Mouse (Mus musculus): ENCODE measurements around the gene Bcl11b. TPM values are rescaled to one million over a fixed set of nuclear protein-coding genes. Genes with fewer than 3 reads are reported as not detected.

Gene Bcl11b
- polyA plus RNA-seq, 1 experiment from 2014 or later: 3.5 TPM

- Histone ChIP-seq H3K4me3 (ENCODE audit: low read length) (no peak overlapping the region), H3K9me3 (ENCODE audit: control insufficient read depth, low read length) (no peaks in the 10 kb centered on the region), H3K4me2 (replicated peaks; ENCODE audit: low read depth, low read length) (no peak overlapping the region), H3K9ac (ENCODE audit: low read depth, low read length) (no peak overlapping the region), H3K36me3 (ENCODE audit: control insufficient read depth, insufficient read depth, low read length) (no peaks in the 10 kb centered on the region), H3K27ac (ENCODE audit: low read depth, low read length) (no peak overlapping the region), H3K27me3 (ENCODE audit: control insufficient read depth, insufficient read depth, low read length) (no peaks in the 10 kb centered on the region), H3K4me1 (ENCODE audit: control insufficient read depth, insufficient read depth, low read length) (0 out of 2 replicates have a peak, but pooled peaks cover 7% of the 10 kb centered on the region)
- 69% methylated on average over 5 of the region's 5 CpGs for WGBS
- no peak for ATAC-seq (ENCODE audit: low FRiP score, low TSS enrichment)
These were observed 114.8 kb downstream of the Bcl11b start for GRCm38 (mm10) chr12:107888646-107889045.

GRCm38 (mm10) chr12:107888049-107888448 lies 115.4 kb downstream of the Bcl11b start:
- Histone ChIP-seq H3K4me3 (ENCODE audit: low read length) (no peak overlapping the region), H3K4me2 (replicated peaks; ENCODE audit: low read depth, low read length) (no peak overlapping the region), H3K9me3 (ENCODE audit: control insufficient read depth, low read length) (no peaks in the 10 kb centered on the region), H3K9ac (ENCODE audit: low read depth, low read length) (no peak overlapping the region), H3K27ac (ENCODE audit: low read depth, low read length) (no peak overlapping the region), H3K27me3 (ENCODE audit: control insufficient read depth, insufficient read depth, low read length) (no peaks in the 10 kb centered on the region), H3K36me3 (ENCODE audit: control insufficient read depth, insufficient read depth, low read length) (no peaks in the 10 kb centered on the region), H3K4me1 (ENCODE audit: control insufficient read depth, insufficient read depth, low read length) (0 out of 2 replicates have a peak, but pooled peaks cover 7% of the 10 kb centered on the region)
- no peak for ATAC-seq (ENCODE audit: low FRiP score, low TSS enrichment)
- WGBS: 69% methylated on average over 5 of the region's 5 CpGs

- Histone ChIP-seq H3K9ac (ENCODE audit: low read depth, low read length) (no peak overlapping the region), H3K4me2 (replicated peaks; ENCODE audit: low read depth, low read length) (no peak overlapping the region), H3K36me3 (ENCODE audit: control insufficient read depth, insufficient read depth, low read length) (no peaks in the 10 kb centered on the region), H3K4me1 (ENCODE audit: control insufficient read depth, insufficient read depth, low read length) (0 out of 2 replicates have a peak, but pooled peaks cover 7% of the 10 kb centered on the region), H3K27ac (ENCODE audit: low read depth, low read length) (no peak overlapping the region), H3K27me3 (ENCODE audit: control insufficient read depth, insufficient read depth, low read length) (no peaks in the 10 kb centered on the region), H3K9me3 (ENCODE audit: control insufficient read depth, low read length) (no peaks in the 10 kb centered on the region), H3K4me3 (ENCODE audit: low read length) (no peak overlapping the region)
- no peak for ATAC-seq (ENCODE audit: low FRiP score, low TSS enrichment)
- 45% methylated on average over 6 of the region's 6 CpGs for WGBS
These were observed 115.8 kb downstream of the Bcl11b start for GRCm38 (mm10) chr12:107887621-107888020.

GRCm38 (mm10) chr12:107884330-107885065 lies 118.9 kb downstream of the Bcl11b start:
- H3K4me3 ChIP-seq (ENCODE audit: low read length): no peak overlapping the region
- H3K36me3 ChIP-seq (ENCODE audit: control insufficient read depth, insufficient read depth, low read length): no peaks in the 10 kb centered on the region
- no peaks in the 10 kb centered on the region for H3K9me3 ChIP-seq (ENCODE audit: control insufficient read depth, low read length)
- no peak overlapping the region for H3K9ac ChIP-seq (ENCODE audit: low read depth, low read length)
- no peak overlapping the region for H3K4me2 ChIP-seq (replicated peaks; ENCODE audit: low read depth, low read length)
- no peaks in the 10 kb centered on the region for H3K4me1 ChIP-seq (ENCODE audit: control insufficient read depth, insufficient read depth, low read length)
- no peaks in the 10 kb centered on the region for H3K27me3 ChIP-seq (ENCODE audit: control insufficient read depth, insufficient read depth, low read length)
- 58% methylated on average over 6 of the region's 6 CpGs for WGBS
- no peak for ATAC-seq (ENCODE audit: low FRiP score, low TSS enrichment)
- H3K27ac ChIP-seq (ENCODE audit: low read depth, low read length): no peak overlapping the region

GRCm38 (mm10) chr12:107881726-107882125 lies 121.7 kb downstream of the Bcl11b start:
- no peak for ATAC-seq (ENCODE audit: low FRiP score, low TSS enrichment)
- WGBS: 87% methylated on average over 9 of the region's 9 CpGs
- Histone ChIP-seq H3K4me1 (ENCODE audit: control insufficient read depth, insufficient read depth, low read length) (no peaks in the 10 kb centered on the region), H3K36me3 (ENCODE audit: control insufficient read depth, insufficient read depth, low read length) (no peaks in the 10 kb centered on the region), H3K9ac (ENCODE audit: low read depth, low read length) (no peak overlapping the region), H3K9me3 (ENCODE audit: control insufficient read depth, low read length) (peaks cover 2% of the 10 kb centered on the region; the same call in 1 of the 2 replicates), H3K27ac (ENCODE audit: low read depth, low read length) (no peak overlapping the region), H3K4me3 (ENCODE audit: low read length) (no peak overlapping the region), H3K27me3 (ENCODE audit: control insufficient read depth, insufficient read depth, low read length) (no peaks in the 10 kb centered on the region), H3K4me2 (replicated peaks; ENCODE audit: low read depth, low read length) (no peak overlapping the region)

GRCm38 (mm10) chr12:107880748-107881147 lies 122.7 kb downstream of the Bcl11b start:
- Histone ChIP-seq H3K36me3 (ENCODE audit: control insufficient read depth, insufficient read depth, low read length) (no peaks in the 10 kb centered on the region), H3K9me3 (ENCODE audit: control insufficient read depth, low read length) (peaks cover 4% of the 10 kb centered on the region; the same call in 1 of the 2 replicates), H3K4me3 (ENCODE audit: low read length) (no peak overlapping the region), H3K9ac (ENCODE audit: low read depth, low read length) (no peak overlapping the region), H3K27me3 (ENCODE audit: control insufficient read depth, insufficient read depth, low read length) (no peaks in the 10 kb centered on the region), H3K4me1 (ENCODE audit: control insufficient read depth, insufficient read depth, low read length) (no peaks in the 10 kb centered on the region), H3K27ac (ENCODE audit: low read depth, low read length) (no peak overlapping the region), H3K4me2 (replicated peaks; ENCODE audit: low read depth, low read length) (no peak overlapping the region)
- no peak for ATAC-seq (ENCODE audit: low FRiP score, low TSS enrichment)
- WGBS: 69% methylated on average over 13 of the region's 13 CpGs

- Histone ChIP-seq H3K27me3 (ENCODE audit: control insufficient read depth, insufficient read depth, low read length) (no peaks in the 10 kb centered on the region), H3K4me3 (ENCODE audit: low read length) (no peak overlapping the region), H3K4me1 (ENCODE audit: control insufficient read depth, insufficient read depth, low read length) (no peaks in the 10 kb centered on the region), H3K4me2 (replicated peaks; ENCODE audit: low read depth, low read length) (no peak overlapping the region), H3K9ac (ENCODE audit: low read depth, low read length) (no peak overlapping the region), H3K9me3 (ENCODE audit: control insufficient read depth, low read length) (peaks cover 4% of the 10 kb centered on the region; the same call in 1 of the 2 replicates), H3K36me3 (ENCODE audit: control insufficient read depth, insufficient read depth, low read length) (no peaks in the 10 kb centered on the region), H3K27ac (ENCODE audit: low read depth, low read length) (no peak overlapping the region)
- ATAC-seq (ENCODE audit: low FRiP score, low TSS enrichment): no peak
- WGBS: 91% methylated on average over 16 of the region's 16 CpGs
These were observed 124.2 kb downstream of the Bcl11b start for GRCm38 (mm10) chr12:107879114-107879777.

- H3K4me2 ChIP-seq (replicated peaks; ENCODE audit: low read depth, low read length): no peak overlapping the region
These were observed 127.2 kb downstream of the Bcl11b start for GRCm38 (mm10) chr12:107876237-107876636.

More at GRCm38 (mm10) chr12:107876237-107876636, 127.2 kb downstream of the Bcl11b start:
- Histone ChIP-seq H3K27ac (ENCODE audit: low read depth, low read length) (no peak overlapping the region), H3K27me3 (ENCODE audit: control insufficient read depth, insufficient read depth, low read length) (no peaks in the 10 kb centered on the region), H3K9ac (ENCODE audit: low read depth, low read length) (no peak overlapping the region), H3K36me3 (ENCODE audit: control insufficient read depth, insufficient read depth, low read length) (no peaks in the 10 kb centered on the region), H3K4me1 (ENCODE audit: control insufficient read depth, insufficient read depth, low read length) (no peaks in the 10 kb centered on the region), H3K4me3 (ENCODE audit: low read length) (no peak overlapping the region), H3K9me3 (ENCODE audit: control insufficient read depth, low read length) (peaks cover 4% of the 10 kb centered on the region; the same call in 1 of the 2 replicates)
- WGBS: 47% methylated on average over 9 of the region's 9 CpGs
- no peak for ATAC-seq (ENCODE audit: low FRiP score, low TSS enrichment)

Measured in kidney, embryonic 14.5 days (tissue).